Mouse (Mus musculus) olfactory bulb, adult 2 months (tissue): Measurements from ENCODE around the gene Nab1.

Experiments
- CTCF ChIP-seq: fragments of 200-500 bp; IDR thresholded peaks from 2 replicates; pipeline ENCODE4 v1.5.1; 2012; ENCODE audit warnings: low read depth, mild to moderate bottlenecking, low read length, moderate library complexity; ENCODE audit not compliant: insufficient read depth
- POLR2A ChIP-seq: fragments of 200-500 bp; IDR thresholded peaks from 2 replicates; pipeline ENCODE4 v1.6.1; 2012; ENCODE audit warnings: mild to moderate bottlenecking, low read depth, low read length, moderate library complexity; ENCODE audit not compliant: insufficient read depth

DNA sequence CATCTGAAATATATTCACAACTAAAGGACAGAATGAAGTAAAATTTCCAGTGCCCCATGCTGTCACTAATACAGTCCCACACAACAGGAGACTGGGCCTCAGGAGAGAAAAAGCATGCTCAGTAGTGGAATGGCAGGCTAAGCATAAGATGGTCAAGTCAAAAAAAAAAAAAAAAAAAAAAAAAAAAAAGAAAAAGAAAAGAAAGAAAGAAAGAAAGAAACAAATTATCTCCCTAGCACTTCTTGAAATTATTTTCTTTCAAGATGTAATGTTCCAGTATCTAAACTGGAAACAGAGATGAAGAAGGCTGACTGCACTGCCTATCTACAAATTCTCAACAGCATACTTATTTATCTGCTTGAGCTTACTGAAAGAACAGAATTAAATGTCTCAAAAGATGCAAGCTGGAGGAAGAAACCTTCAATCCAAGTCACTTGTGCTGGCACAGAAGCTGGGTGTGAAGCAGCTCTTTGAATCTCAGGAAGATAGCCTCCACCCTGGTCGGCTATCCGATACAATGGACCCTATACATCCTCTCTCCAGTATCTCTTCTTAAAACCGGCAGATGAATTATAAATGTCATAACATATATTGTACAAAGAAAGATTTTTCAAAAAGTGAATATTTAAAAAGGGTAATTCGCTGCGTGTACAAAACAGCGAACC is 1.6 kb downstream of the Nab1 start:
- TF ChIP-seq CTCF (no peak), POLR2A (no peak)
